Mouse (Mus musculus): Measurements from ENCODE around the gene Sftpd. TPM values are rescaled to one million over a fixed set of nuclear protein-coding genes. Genes with fewer than 3 reads are reported as not detected.

The Sftpd gene
- total RNA-seq, 2 experiments from 2014 or later: not detected

Other genes with a start within 250 kb of the Sftpd start
- gene Tspan14, start 218.3 kb downstream of the Sftpd start, total RNA-seq (2014; fragmentation: Nextera tagmentation): 44.0 and 48.2 TPM in 2 replicates
- gene Tspan14, start 218.3 kb downstream of the Sftpd start, total RNA-seq (2017): 37.8 and 40.1 TPM in 2 replicates
- gene Fam213a, start 171.4 kb downstream of the Sftpd start, total RNA-seq (2014; fragmentation: Nextera tagmentation): 7.5 and 11.0 TPM in 2 replicates
- gene Fam213a, start 171.4 kb downstream of the Sftpd start, total RNA-seq (2017): 10.6 and 11.6 TPM in 2 replicates
- not detected in 2 replicates for gene Dydc2, start 115.9 kb downstream of the Sftpd start, total RNA-seq (2014; fragmentation: Nextera tagmentation)
- gene Dydc2, start 115.9 kb downstream of the Sftpd start, total RNA-seq (2017): not detected in 2 replicates
- gene Dydc1, start 112.2 kb downstream of the Sftpd start, total RNA-seq (2014; fragmentation: Nextera tagmentation): not detected in 2 replicates
- gene Dydc1, start 112.2 kb downstream of the Sftpd start, total RNA-seq (2017): not detected in 2 replicates
- gene Mat1a, start 80.1 kb downstream of the Sftpd start, total RNA-seq (2014; fragmentation: Nextera tagmentation): not detected in 2 replicates
- gene Mat1a, start 80.1 kb downstream of the Sftpd start, total RNA-seq (2017): not detected in 2 replicates
- gene Sftpa1, start 53.4 kb downstream of the Sftpd start, total RNA-seq (2014; fragmentation: Nextera tagmentation): not detected in 2 replicates
- not detected in 2 replicates for gene Sftpa1, start 53.4 kb downstream of the Sftpd start, total RNA-seq (2017)
- not detected in 2 replicates for gene Mbl1, start 33.7 kb downstream of the Sftpd start, total RNA-seq (2014; fragmentation: Nextera tagmentation)
- gene Mbl1, start 33.7 kb downstream of the Sftpd start, total RNA-seq (2017): not detected in 2 replicates
- gene Gm2832, start 93.7 kb upstream of the Sftpd start, total RNA-seq (2014; fragmentation: Nextera tagmentation): not detected in 2 replicates
- gene Gm2832, start 93.7 kb upstream of the Sftpd start, total RNA-seq (2017): not detected in 2 replicates
- not detected in 2 replicates for gene Gm5798, start 163.5 kb upstream of the Sftpd start, total RNA-seq (2014; fragmentation: Nextera tagmentation)
- not detected in 2 replicates for gene Gm5798, start 163.5 kb upstream of the Sftpd start, total RNA-seq (2017)
- gene Gm7945, start 201.2 kb upstream of the Sftpd start, total RNA-seq (2014; fragmentation: Nextera tagmentation): not detected in 2 replicates
- gene Gm7945, start 201.2 kb upstream of the Sftpd start, total RNA-seq (2017): not detected in 2 replicates
- gene Gm6482, start 223.1 kb upstream of the Sftpd start, total RNA-seq (2014; fragmentation: Nextera tagmentation): not detected in 2 replicates
- gene Gm6482, start 223.1 kb upstream of the Sftpd start, total RNA-seq (2017): not detected in 2 replicates